Mouse (Mus musculus): ENCODE measurements around the gene Fgf10.

Fgf10 gene

GRCm38 (mm10) chr13:118718396-118718795, 48.8 kb downstream of the Fgf10 start:
- DNase-seq, result no peak

GRCm38 (mm10) chr13:118721668-118722067, 52.1 kb downstream of the Fgf10 start:
- DNase-seq, result no peak

GRCm38 (mm10) chr13:118731850-118732552, 62.4 kb downstream of the Fgf10 start:
- no peak for DNase-seq

- DNase-seq, result no peak
Observed at GRCm38 (mm10) chr13:118739854-118740411, 70.3 kb downstream of the Fgf10 start.

GRCm38 (mm10) chr13:118742788-118743187, 73.2 kb downstream of the Fgf10 start:
- no peak for DNase-seq

- no peak for DNase-seq
Observed at GRCm38 (mm10) chr13:118744806-118745205, 75.2 kb downstream of the Fgf10 start.

- no peak for DNase-seq
Observed at GRCm38 (mm10) chr13:118746427-118746826, 76.8 kb downstream of the Fgf10 start.

GRCm38 (mm10) chr13:118754024-118754423, 84.4 kb downstream of the Fgf10 start:
- no peak for DNase-seq

- DNase-seq, result no peak
Observed at GRCm38 (mm10) chr13:118759021-118759420, 89.4 kb downstream of the Fgf10 start.

- DNase-seq, result no peak
Observed at GRCm38 (mm10) chr13:118762982-118763381, 93.4 kb downstream of the Fgf10 start.

- no peak for DNase-seq
Observed at GRCm38 (mm10) chr13:118772188-118772587, 102.6 kb downstream of the Fgf10 start.

- no peak for DNase-seq
Observed at GRCm38 (mm10) chr13:118775148-118775547, 105.6 kb downstream of the Fgf10 start.

GRCm38 (mm10) chr13:118779161-118779560, 109.6 kb downstream of the Fgf10 start:
- DNase-seq, result no peak

- no peak for DNase-seq
Observed at GRCm38 (mm10) chr13:118791753-118792152, 122.2 kb downstream of the Fgf10 start.

GRCm38 (mm10) chr13:118792198-118792597, 122.6 kb downstream of the Fgf10 start:
- DNase-seq, result peak; percentile 11 to 48

GRCm38 (mm10) chr13:118800176-118800575, 130.6 kb downstream of the Fgf10 start:
- no peak for DNase-seq

- no peak for DNase-seq
Observed at GRCm38 (mm10) chr13:118806662-118807061, 137.1 kb downstream of the Fgf10 start.

GRCm38 (mm10) chr13:118819785-118820184, 150.2 kb downstream of the Fgf10 start:
- DNase-seq, result no peak

GRCm38 (mm10) chr13:118823113-118823512, 153.5 kb downstream of the Fgf10 start:
- no peak for DNase-seq

- DNase-seq, result no peak
Observed at GRCm38 (mm10) chr13:118825102-118825501, 155.5 kb downstream of the Fgf10 start.

- no peak for DNase-seq
Observed at GRCm38 (mm10) chr13:118828604-118829381, 159.2 kb downstream of the Fgf10 start.

- DNase-seq, result peak in 1 of 2 experiments; percentile 13
Observed at GRCm38 (mm10) chr13:118834021-118834420, 164.4 kb downstream of the Fgf10 start.

- DNase-seq, result peak; percentile 6 to 13
Observed at GRCm38 (mm10) chr13:118835078-118835477, 165.5 kb downstream of the Fgf10 start.

Data from lung, adult 18-20 months (tissue).